Mouse (Mus musculus) cortical plate, adult 2 months (tissue): Measurements from ENCODE around the gene Mtrex.

Source experiments
- CTCF ChIP-seq: fragments of 200-500 bp; IDR thresholded peaks from 2 replicates; pipeline ENCODE4 v1.5.1; 2011; ENCODE audit warnings: mild to moderate bottlenecking, control low read depth, low read length; ENCODE audit not compliant: insufficient read depth; ENCODE audit errors: extremely low read depth
- POLR2A ChIP-seq: fragments of 200-500 bp; IDR thresholded peaks from 2 replicates; pipeline ENCODE4 v1.6.1; 2011; ENCODE audit warnings: mild to moderate bottlenecking, low read length, control low read depth; ENCODE audit not compliant: insufficient read depth; ENCODE audit errors: extremely low read depth

DNA sequence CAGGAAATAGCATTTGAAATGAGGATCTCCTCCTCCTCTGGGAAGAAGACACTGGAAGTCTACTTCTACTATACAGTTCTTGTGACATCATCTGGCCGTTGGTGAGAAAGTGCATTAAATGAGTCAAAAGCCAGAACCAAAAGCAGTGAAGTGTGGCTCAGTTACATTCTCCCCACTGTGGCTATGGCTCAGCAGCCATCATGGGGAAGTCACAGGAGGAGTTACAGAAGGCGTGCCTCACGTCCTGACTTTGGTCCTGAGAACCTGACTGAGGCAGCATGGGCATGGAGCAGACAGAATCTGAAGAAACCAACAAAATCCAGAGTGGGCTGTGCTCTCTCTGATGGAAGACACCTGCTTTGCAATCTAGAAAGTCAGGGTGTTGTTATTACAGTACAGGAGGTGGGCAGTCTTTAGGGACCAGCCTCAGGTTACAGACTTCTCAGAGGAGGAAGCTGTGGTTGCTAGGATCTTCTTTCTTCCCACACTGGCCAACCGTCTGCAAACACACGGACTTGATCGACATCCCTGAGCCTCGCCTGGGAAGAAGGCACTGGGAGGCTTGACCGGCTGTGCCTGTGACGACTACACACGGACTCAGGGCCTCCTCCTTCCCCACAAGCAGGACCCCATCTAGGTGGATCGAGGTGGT lies 57.0 kb downstream of the Mtrex start:
- no peak for TF ChIP-seq CTCF
- TF ChIP-seq POLR2A: no peak
